Mouse (Mus musculus) bone marrow macrophage, adult 2 months (primary cell): ENCODE data around the gene Zfp3.

Experiments
- CTCF ChIP-seq: IDR thresholded peaks from 2 replicates; pipeline ENCODE4 v1.5.1; 2012; ENCODE audit warnings: low read depth, mild to moderate bottlenecking, low read length, moderate library complexity
- POLR2A ChIP-seq: IDR thresholded peaks from 2 replicates; pipeline ENCODE4 v1.6.1; 2012; ENCODE audit warnings: mild to moderate bottlenecking, low read depth, low read length, borderline replicate concordance

- no peak for TF ChIP-seq POLR2A
- peak; percentile 76 for TF ChIP-seq CTCF
Observed at GRCm38 (mm10) chr11:70776830-70777571, 13.0 kb downstream of the Zfp3 start.
